Mouse (Mus musculus): Measurements from ENCODE around the gene Gja4.

- no peak for TF ChIP-seq ZC3H11A (IDR thresholded peaks at IDR 0.05; ENCODE audit: borderline replicate concordance, low read depth, low read length)
- TF ChIP-seq HCFC1 (IDR thresholded peaks at IDR 0.05; ENCODE audit: borderline replicate concordance, insufficient read depth, low read length) = no peak
Observed at GRCm38 (mm10) chr4:127279241-127279640, 34.6 kb downstream of the Gja4 start.

All from ES-E14 (cell line).